Comparison of ENCODE assay signal across 8 mouse cellular contexts in the genomic region with DNA sequence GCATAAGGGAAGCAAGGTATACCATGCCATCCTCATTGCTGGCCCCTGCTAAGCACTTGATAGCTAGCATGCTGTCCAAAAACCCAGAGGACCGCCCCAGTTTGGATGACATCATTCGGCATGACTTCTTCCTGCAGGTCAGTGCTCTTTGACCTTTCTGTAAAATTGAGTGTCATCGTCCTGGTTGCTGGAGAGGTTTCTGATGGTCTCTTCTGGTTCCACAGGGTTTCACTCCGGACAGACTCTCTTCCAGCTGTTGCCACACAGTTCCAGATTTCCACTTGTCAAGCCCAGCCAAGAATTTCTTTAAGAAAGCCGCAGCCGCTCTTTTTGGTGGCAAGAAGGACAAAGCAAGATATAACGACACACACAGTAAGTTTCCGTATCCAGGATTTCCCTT. TPM values are rescaled to one million over a fixed set of nuclear protein-coding genes. Genes with fewer than 3 reads are reported as not detected.
DNase-seq lines count a peak whose midpoint lies in the region; ATAC-seq and TF ChIP-seq lines count a peak whose summit lies in the region.
"Had no signal": no experiment of that assay in that cellular context is flagged by ENCODE, and none has a peak within 500 bp of the region (broad histone marks: within the 10 kb centered on the region; RNA-seq: fewer than 3 reads in every experiment).

No protein-coding gene starts in this region.

- peak; percentile 12 for DNase-seq in kidney, postnatal 10 days
- DNase-seq in kidney, postnatal 14 days, result no peak
- peak; percentile 53 for DNase-seq in lung, embryonic 14.5 days
- no peak for DNase-seq in thymus, adult 2 months
- DNase-seq: cerebellum, postnatal 36 days had no signal

- peak overlapping the region; percentile 40 for H3K4me3 ChIP-seq in heart, embryonic 16.5 days (ENCODE audit: low read length)
- H3K4me3 ChIP-seq in lung, embryonic 14.5 days (ENCODE audit: low read depth, low read length), result peak overlapping the region; percentile 88
- peak overlapping the region; percentile 14; the same call in 1 of the 2 replicates for H3K4me3 ChIP-seq in small intestine, adult 2 months (ENCODE audit: low read depth, low read length)
- no peak overlapping the region for H3K4me3 ChIP-seq in thymus, adult 2 months (ENCODE audit: control insufficient read depth, insufficient read depth, low read length)

- H3K27me3 ChIP-seq in heart, embryonic 16.5 days (ENCODE audit: control insufficient read depth, insufficient read depth, low read length), result no peaks in the 10 kb centered on the region
- H3K27me3 ChIP-seq in lung, embryonic 14.5 days (ENCODE audit: insufficient read depth, low read length), result no peaks in the 10 kb centered on the region
- H3K27me3 ChIP-seq in small intestine, adult 2 months (ENCODE audit: control insufficient read depth, insufficient read depth, low read length), result peaks cover 2% of the 10 kb centered on the region; the same call in 1 of the 2 replicates
- no peaks in the 10 kb centered on the region; the same call in 1 of the 2 replicates for H3K27me3 ChIP-seq in thymus, adult 2 months (ENCODE audit: control insufficient read depth, insufficient read depth, low read length)

- no peak for TF ChIP-seq POLR2A in small intestine, adult 2 months (IDR thresholded peaks at IDR 0.05; ENCODE audit: low read depth, low read length)
- TF ChIP-seq POLR2A in thymus, adult 2 months (IDR thresholded peaks at IDR 0.05; ENCODE audit: control insufficient read depth, extremely low read depth, insufficient read depth, low read length, poor library complexity), result no peak

- peak overlapping the region; percentile 70 for H3K4me2 ChIP-seq in heart, embryonic 16.5 days (ENCODE audit: low read depth, low read length)
- peak overlapping the region; percentile 93 for H3K4me2 ChIP-seq in lung, embryonic 14.5 days

- ATAC-seq in heart, embryonic 16.5 days (replicated peaks; ENCODE audit: extremely low read depth, insufficient read depth, low FRiP score), result no peak
- no peak for ATAC-seq in lung, embryonic 14.5 days (ENCODE audit: insufficient read depth)
- ATAC-seq in inflammation-experienced regulatory T-cells, adult 6 months, result no peak

- peaks cover 16% of the 10 kb centered on the region for H3K4me1 ChIP-seq in heart, embryonic 16.5 days (ENCODE audit: control insufficient read depth, insufficient read depth, low read length)
- peaks cover 4% of the 10 kb centered on the region; the same call in 1 of the 2 replicates for H3K4me1 ChIP-seq in lung, embryonic 14.5 days (ENCODE audit: insufficient read depth)
- H3K4me1 ChIP-seq in small intestine, adult 2 months (ENCODE audit: control insufficient read depth, insufficient read depth, insufficient read length, low read length), result no peaks in the 10 kb centered on the region; the same call in 1 of the 2 replicates
- H3K4me1 ChIP-seq in thymus, adult 2 months (replicated peaks; ENCODE audit: control insufficient read depth, insufficient read depth, low read length), result peaks cover 12% of the 10 kb centered on the region

- no peak for TF ChIP-seq CTCF in lung, embryonic 14.5 days (IDR thresholded peaks at IDR 0.05; ENCODE audit: low read depth)
- no peak for TF ChIP-seq CTCF in small intestine, adult 2 months (IDR thresholded peaks at IDR 0.05; ENCODE audit: extremely low read depth, insufficient read length, insufficient replicate concordance, low read depth, low read length)
- TF ChIP-seq CTCF in thymus, adult 2 months (IDR thresholded peaks at IDR 0.05; ENCODE audit: borderline replicate concordance, control insufficient read depth, extremely low read depth, insufficient read depth, low read length, poor library complexity), result no peak

- 64% methylated on average over 8 of the region's 8 CpGs for whole genome bisulfite sequencing in heart, embryonic 16.5 days
- 61% methylated on average over 8 of the region's 8 CpGs for WGBS in lung, embryonic 14.5 days
- WGBS in small intestine, adult 2 months, result 85% methylated on average over 8 of the region's 8 CpGs
- WGBS in thymus, adult 2 months, result 96% methylated on average over 8 of the region's 8 CpGs

- H3K9ac ChIP-seq in heart, embryonic 16.5 days (ENCODE audit: low read length), result peak overlapping the region; percentile 66
- peak overlapping the region; percentile 96 for H3K9ac ChIP-seq in lung, embryonic 14.5 days

- peak overlapping the region; percentile 69 for H3K27ac ChIP-seq in heart, embryonic 16.5 days (ENCODE audit: low read length)
- H3K27ac ChIP-seq in lung, embryonic 14.5 days (ENCODE audit: low read depth), result peak overlapping the region; percentile 80; the same call in 1 of the 2 replicates
- H3K27ac ChIP-seq in small intestine, adult 2 months (ENCODE audit: insufficient read depth, low read depth, low read length), result no peak overlapping the region
- H3K27ac ChIP-seq in thymus, adult 2 months (ENCODE audit: control insufficient read depth, insufficient read depth, low read length), result no peak overlapping the region

- H3K9me3 ChIP-seq in heart, embryonic 16.5 days (replicated peaks; ENCODE audit: control insufficient read depth, low read length), result no peaks in the 10 kb centered on the region
- no peaks in the 10 kb centered on the region for H3K9me3 ChIP-seq in lung, embryonic 14.5 days (ENCODE audit: low read depth, low read length)

- peaks cover 41% of the 10 kb centered on the region for H3K36me3 ChIP-seq in heart, embryonic 16.5 days (ENCODE audit: control insufficient read depth, insufficient read depth)
- H3K36me3 ChIP-seq in lung, embryonic 14.5 days (ENCODE audit: insufficient read depth), result peaks cover 57% of the 10 kb centered on the region
- H3K36me3 ChIP-seq in small intestine, adult 2 months (ENCODE audit: control insufficient read depth, insufficient read depth, low read length), result peaks cover 9% of the 10 kb centered on the region
- no peaks in the 10 kb centered on the region for H3K36me3 ChIP-seq in thymus, adult 2 months (ENCODE audit: control insufficient read depth, insufficient read depth, low read length)

RNA-seq across cellular contexts. Expression of gene Plk2, which starts 2.9 kb away (rescaled TPM):
- 88.5 and 99.1 TPM in 2 replicates for polyA plus RNA-seq in heart, embryonic 16.5 days (2015; fragmentation: Nextera tagmentation; extraction: Ambion mirVana)
- polyA plus RNA-seq in lung, embryonic 14.5 days (2014; fragmentation: Nextera tagmentation; extraction: Ambion mirVana), result 265 and 268 TPM in 2 replicates
- polyA plus RNA-seq in small intestine, adult 2 months (2012; rRNA removed), result 3.1 and 3.5 TPM in 2 replicates
- polyA plus RNA-seq in thymus, adult 2 months (2012; rRNA removed), result 1.4 and 2.5 TPM in 2 replicates
- polyA plus RNA-seq in inflammation-experienced regulatory T-cells, adult 6 months (2017; shearing (Covaris generic)), result 1 to 10 TPM; 1.6 to 4.5 (median 3.6) TPM

RNA-seq across cellular contexts. Expression of gene Gapt, which starts 40.8 kb away (rescaled TPM):
- 0.16 and 0.38 TPM in 2 replicates for polyA plus RNA-seq in heart, embryonic 16.5 days (2015; fragmentation: Nextera tagmentation; extraction: Ambion mirVana)
- polyA plus RNA-seq in lung, embryonic 14.5 days (2014; fragmentation: Nextera tagmentation; extraction: Ambion mirVana), result 0.47 and 0.53 TPM in 2 replicates
- 0.20 and 0.48 TPM in 2 replicates for polyA plus RNA-seq in small intestine, adult 2 months (2012; rRNA removed)
- polyA plus RNA-seq in thymus, adult 2 months (2012; rRNA removed), result 0.94 and 1.1 TPM in 2 replicates
- under 1 TPM in 1 of 3 experiments, not detected in 2; 0.29 TPM for polyA plus RNA-seq in inflammation-experienced regulatory T-cells, adult 6 months (2017; shearing (Covaris generic))

Comparison
In these comparisons a context has a peak if more than half of its experiments do, and no peak if none do; other contexts are left out.
1. DNase-seq: peak in kidney, postnatal 10 days (single experiment) and lung, embryonic 14.5 days (single experiment); none in kidney, postnatal 14 days (single experiment) and thymus, adult 2 months (single experiment).
2. H3K27ac ChIP-seq: peak in heart, embryonic 16.5 days (single experiment) and lung, embryonic 14.5 days (single experiment); none in small intestine, adult 2 months (single experiment) and thymus, adult 2 months (single experiment).
3. RNA of gene Plk2, which starts 2.9 kb away (polyA plus RNA-seq): 265 to 268 TPM in lung, embryonic 14.5 days and 88.5 to 99.1 TPM in heart, embryonic 16.5 days; 1.6 to 4.5 TPM in inflammation-experienced regulatory T-cells, adult 6 months, 3.1 to 3.5 TPM in small intestine, adult 2 months and 1.4 to 2.5 TPM in thymus, adult 2 months; every median in the first group is over 10 times any median in the second.